Mouse (Mus musculus) induced T-regulatory cell, adult 2 months (primary cell): ENCODE measurements around the gene Ankrd45.
"Not testable (repeated sequence)": the region's sequence is repeated elsewhere in the genome, so short reads cannot be mapped to it uniquely, and the experiment has no call there.

ENCODE experiments used
- DNase-seq: peaks from one replicate; pipeline ENCODE4 v3.0.0-alpha.2; 2012; ENCODE audit warnings: low read depth

Ankrd45 gene

GRCm38 (mm10) chr1:161142531-161143159, at the start of gene Ankrd45:
TSS of gene Ankrd45 (plus strand) at chr1:161142691.
- DNase-seq: peak; percentile 41

GRCm38 (mm10) chr1:161099721-161100405, 42.6 kb upstream of the Ankrd45 start:
- DNase-seq: no peak

DNA sequence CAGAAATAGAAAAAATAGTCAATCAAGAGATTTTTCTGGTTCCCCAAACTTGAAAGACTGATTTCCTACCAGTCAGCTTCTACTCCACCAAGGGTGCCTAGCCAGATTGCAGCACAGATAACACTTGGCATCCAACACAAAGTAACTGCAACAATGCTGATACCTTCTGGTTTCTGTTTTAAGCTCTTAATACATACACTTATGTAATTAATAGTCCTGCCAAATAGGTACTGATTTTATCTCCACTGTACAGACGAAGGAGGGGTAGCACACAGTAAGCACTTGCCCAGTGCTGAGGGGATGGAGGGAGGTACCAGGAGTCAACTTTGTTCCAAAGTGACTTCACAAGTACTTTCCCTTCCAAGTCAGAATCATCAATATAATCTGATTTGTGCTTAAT, 38.6 kb upstream of the Ankrd45 start:
- DNase-seq: no peak

DNA sequence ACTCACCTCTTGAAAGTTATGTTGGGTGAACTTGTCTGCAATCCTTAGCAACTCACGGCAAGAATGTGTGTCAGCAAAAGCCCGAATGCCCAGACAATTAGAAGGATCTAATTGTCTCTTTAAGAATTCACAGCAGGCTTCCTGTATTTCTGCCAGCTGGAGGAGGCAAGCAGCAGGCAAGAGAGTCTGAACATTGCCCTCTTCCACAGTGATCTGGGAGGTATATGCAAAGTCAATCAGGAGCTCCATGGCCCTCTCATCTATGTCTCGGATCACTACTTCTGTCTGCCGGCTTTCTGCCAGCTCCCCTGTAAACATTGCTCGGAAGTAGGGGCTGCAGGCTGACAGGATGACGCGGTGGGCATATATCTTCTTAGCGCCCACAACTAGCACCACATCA, 33.3 kb upstream of the Ankrd45 start:
- DNase-seq: no peak

GRCm38 (mm10) chr1:161114591-161114990, 27.9 kb upstream of the Ankrd45 start:
- no peak for DNase-seq

- DNase-seq: no peak
Measured at GRCm38 (mm10) chr1:161122661-161123418, 19.7 kb upstream of the Ankrd45 start.

- no peak for DNase-seq
Measured at GRCm38 (mm10) chr1:161126461-161126860, 16.0 kb upstream of the Ankrd45 start.

DNA sequence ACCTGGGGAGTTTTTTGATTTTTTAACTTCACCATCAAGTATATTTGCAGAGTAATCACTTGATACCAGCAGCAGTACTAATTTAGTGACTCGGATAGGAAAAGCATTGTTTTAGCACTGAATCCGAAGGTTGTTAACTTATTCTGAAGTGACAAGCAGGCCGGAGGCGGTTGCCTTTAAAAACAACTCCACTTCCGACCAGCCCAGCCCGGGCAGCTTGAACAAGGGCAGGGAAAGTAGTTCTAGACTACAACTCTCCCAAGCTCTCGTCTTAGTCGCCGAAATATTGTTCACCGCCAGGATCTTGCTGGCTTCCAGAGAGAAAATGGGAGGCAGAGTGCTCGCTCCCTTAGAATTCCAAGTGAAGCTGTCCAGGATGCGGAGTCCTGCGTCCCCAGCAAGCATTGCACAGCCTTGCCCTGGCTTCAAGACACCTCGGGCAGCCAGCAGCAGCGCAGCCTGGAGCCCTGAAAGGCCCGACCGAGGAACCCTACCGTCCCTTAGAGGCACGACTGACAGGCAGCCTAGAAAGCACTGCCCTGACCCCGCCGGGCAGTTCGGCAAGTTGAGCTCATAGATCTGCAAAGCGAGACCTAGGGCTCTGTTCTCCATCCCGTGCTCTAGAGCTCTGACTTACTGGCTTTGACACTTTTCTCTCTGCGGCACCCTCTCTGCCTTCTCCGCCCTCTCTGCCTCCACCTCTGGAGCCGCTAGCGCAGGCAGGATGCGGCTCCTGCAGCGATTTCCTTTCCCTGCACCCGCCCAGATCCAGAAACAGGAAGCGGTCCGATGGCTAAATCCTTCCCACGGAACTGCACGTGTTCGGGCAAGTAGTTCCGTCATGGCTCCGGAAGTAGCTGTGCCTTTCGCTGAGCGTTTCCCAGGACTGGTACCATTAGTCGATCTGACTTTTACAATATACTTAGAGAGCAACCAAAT, 11.5 kb upstream of the Ankrd45 start, which contains the start of gene Klhl20:
Gene Klhl20, minus strand, starts transcription at position 786 of the 939 bp plus-strand sequence.
- DNase-seq: peak; percentile 99

- DNase-seq: peak; percentile 11
Measured at GRCm38 (mm10) chr1:161139496-161139895, 3.0 kb upstream of the Ankrd45 start.

DNA sequence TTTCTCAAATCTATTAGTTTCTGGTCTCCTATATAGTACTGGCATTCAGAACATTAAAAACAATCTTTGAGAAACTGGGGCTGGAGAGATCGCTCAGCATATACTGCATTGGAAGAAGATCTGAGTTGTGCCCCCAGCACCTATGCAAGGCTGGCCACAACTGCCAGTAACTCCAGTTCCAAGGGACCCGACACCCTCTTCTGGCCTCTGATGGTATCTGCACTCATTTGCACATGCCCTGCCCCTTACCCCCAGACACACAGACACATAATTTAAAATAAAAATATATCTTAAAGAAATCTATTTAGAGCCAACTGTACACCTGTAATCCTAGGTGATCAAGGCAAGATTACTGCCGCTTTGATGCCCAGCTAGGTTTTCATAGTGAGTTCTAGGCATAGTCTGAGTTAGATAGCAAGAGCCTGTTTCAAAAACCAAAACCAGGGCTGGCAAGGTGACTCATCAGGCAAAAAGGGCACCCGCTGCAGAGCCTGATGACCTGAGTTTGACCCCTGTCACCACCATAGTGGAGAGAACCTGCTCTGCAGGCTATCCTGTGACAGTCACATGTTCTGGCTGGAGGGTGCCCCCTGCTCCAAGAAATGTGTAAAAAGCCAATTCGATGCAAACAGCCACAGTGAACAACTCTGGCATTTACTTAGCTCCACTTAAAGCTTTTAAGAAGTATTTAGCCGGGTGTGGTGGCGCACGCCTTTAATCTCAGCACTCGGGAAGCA, 2.3 kb upstream of the Ankrd45 start:
- DNase-seq: peak; percentile 35

DNA sequence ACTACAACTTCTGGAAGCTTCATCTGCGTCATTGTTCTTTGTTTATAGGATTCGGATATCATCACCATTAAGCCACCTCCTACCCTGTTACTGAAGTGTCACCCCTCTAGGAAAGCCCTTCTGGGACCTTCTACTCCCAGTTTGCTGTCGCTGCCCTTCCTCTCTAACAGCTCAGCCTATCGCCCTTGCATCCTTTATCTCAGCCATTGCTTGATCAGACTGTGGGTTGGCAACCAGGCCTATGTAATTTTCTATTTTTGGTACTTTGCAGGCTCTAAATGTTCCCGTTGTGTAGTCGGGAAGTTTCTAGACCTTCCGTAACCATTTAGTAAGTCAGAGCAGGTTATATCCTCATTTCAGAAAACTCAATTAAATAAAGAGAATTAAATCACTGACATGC, 725 bp downstream of the Ankrd45 start:
- no peak for DNase-seq

DNA sequence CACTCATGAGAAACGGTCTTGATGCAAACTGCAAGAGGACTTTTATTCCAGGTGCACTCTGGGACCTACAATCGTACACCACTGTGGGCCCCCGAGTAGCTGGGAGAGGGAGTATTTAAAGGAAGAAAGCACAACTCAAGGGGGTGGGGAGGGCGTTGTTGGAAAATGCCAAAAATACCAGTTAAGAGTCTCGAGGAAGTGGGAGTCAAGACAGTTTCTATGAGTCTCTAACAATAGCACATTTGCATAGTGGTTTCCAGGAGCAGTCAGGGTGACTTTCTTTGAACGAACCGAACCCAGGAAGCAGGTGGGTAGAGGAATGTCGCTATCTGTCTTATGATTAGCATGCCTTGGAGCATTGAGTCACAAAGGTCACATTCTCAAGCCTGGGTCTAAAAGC, 3.1 kb downstream of the Ankrd45 start:
- not testable (repeated sequence) for DNase-seq

DNA sequence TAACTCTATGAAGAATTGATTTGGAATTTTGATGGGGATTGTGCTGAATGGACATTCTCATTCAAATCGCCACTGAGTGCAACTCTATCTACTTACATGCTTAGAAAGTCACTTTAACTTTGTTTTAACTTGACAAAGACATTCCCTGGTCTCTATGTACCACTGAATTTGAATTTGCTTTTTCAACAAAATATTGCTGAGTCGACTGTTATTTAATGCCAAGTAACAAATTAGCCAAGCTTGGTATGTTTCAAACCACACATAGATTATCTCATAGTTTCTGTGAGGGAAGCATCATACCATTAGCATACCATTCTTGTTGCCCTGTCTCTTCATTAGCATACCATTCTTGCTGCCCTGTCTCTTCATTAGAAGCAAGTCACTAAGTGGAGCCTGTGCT, 5.4 kb downstream of the Ankrd45 start:
- DNase-seq: no peak

DNA sequence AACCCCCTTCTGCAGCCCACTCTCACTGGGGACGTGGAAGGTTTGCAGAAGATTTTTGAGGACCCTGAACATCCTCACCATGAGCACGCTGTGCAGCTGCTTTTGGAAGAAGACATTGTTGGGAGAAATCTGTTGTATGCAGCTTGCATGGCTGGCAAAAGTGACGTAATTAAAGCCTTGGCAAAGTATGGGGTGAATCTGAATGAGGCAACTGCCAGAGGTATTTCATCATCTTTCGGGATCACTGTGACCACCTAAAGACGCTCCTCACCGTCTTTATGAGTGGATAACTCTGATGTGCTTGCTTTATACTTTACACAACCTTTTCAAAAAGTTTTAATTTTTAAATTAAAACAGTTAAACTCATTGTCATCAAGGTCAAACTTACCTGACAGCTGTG, 8.6 kb downstream of the Ankrd45 start:
- DNase-seq: no peak

- peak; percentile 28 for DNase-seq
Measured at GRCm38 (mm10) chr1:161156546-161156945, 14.1 kb downstream of the Ankrd45 start.

- DNase-seq: no peak
Measured at GRCm38 (mm10) chr1:161159214-161159613, 16.7 kb downstream of the Ankrd45 start, which contains the start of gene Tex50. TSS of gene Tex50 (minus strand) at chr1:161159314.

DNA sequence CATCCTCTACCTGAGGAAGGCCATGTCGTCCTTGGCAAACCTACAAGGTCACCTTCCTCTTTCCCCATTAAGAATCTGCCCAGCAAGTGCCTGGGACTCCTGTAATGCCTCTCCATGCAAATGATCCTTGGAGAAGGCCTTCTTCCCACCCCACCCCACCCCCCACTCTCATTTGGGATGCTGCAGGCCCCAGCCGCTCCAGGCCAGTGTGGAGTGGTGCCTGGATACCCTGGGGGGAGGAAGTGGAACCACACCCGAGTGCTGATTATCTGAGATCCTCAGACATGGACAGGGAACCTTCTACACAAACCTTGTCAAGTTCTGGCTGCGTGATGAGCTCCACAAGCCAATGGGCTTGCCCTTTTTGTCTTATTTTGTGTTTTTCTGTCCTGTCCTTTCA, 17.8 kb downstream of the Ankrd45 start:
- DNase-seq: no peak

GRCm38 (mm10) chr1:161170651-161171050, 28.2 kb downstream of the Ankrd45 start:
- peak; percentile 76 for DNase-seq

DNA sequence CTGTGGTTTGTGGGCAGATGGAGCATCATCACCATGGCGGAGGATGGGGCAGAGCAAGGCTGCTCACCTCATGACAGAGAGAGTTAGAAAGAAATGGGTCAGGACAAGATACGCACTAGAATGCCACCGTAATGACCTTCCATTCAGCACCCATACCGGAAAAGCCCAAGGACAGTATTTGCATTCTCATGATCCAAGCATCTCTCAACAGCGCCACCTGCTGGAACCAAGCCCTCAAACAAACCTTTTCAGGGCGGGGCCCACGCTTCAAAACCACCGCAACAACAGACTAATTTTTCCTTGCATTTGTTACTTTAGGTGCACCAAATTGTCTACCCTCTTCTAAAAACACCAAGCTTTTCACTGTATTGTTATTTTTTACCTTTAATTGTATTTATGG, 38.2 kb downstream of the Ankrd45 start:
- DNase-seq: peak; percentile 87

DNA sequence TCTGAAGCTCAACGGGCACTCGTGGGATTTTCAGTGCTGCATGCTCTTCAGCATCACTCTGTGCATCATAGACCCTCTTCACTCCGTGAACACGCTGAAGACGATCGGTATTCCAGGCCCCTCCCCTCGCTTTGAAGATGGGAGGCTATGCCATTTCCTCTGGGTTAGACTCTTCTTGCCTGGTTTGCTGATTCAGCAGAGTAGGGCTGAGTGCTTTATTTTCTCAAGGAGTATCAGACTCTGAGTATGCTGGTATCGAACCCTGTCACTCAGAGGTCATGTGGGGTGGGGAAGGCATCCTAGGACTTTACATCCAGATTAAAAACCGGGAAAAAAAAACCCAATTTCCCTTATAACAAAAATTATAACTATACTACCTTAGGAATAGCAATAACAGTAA, 39.9 kb downstream of the Ankrd45 start:
- no peak for DNase-seq

GRCm38 (mm10) chr1:161183677-161184076, 41.2 kb downstream of the Ankrd45 start:
- DNase-seq: peak; percentile 11
